Mouse (Mus musculus) myocyte (in vitro differentiated cells): ENCODE results near the gene Plekha7.

Experiments used
- CEBPB ChIP-seq: IDR thresholded peaks from 2 replicates; pipeline ENCODE4 v1.6.1; 2011; ENCODE audit warnings: mild to moderate bottlenecking, moderate library complexity; ENCODE audit not compliant: poor library complexity, insufficient read depth, severe bottlenecking
- E2F4 ChIP-seq: IDR thresholded peaks from one replicate; pipeline ENCODE4 v1.6.1; 2011; ENCODE audit warnings: mild to moderate bottlenecking, control low read depth, moderate library complexity; ENCODE audit not compliant: insufficient read depth
- MAX ChIP-seq: IDR thresholded peaks from one replicate; pipeline ENCODE4 v1.6.1; 2011; ENCODE audit warnings: low read depth, mild to moderate bottlenecking, control low read depth
- MYOG ChIP-seq, 3 experiments: IDR thresholded peaks; one replicate each; pipeline ENCODE4 v1.6.1; 2011; ENCODE audit warnings: control low read depth in 2 of 3, low read depth in 2 of 3, mild to moderate bottlenecking in 2 of 3; ENCODE audit not compliant: insufficient read length in 2 of 3, control insufficient read depth in 1 of 3, insufficient read depth in 1 of 3
- POLR2A ChIP-seq: IDR thresholded peaks from one replicate; pipeline ENCODE4 v1.6.1; 2011; ENCODE audit warnings: low read depth, mild to moderate bottlenecking, control low read depth, moderate library complexity; ENCODE audit not compliant: insufficient read length
- POLR2AphosphoS2 ChIP-seq: IDR thresholded peaks from one replicate; pipeline ENCODE4 v1.6.1; 2011; ENCODE audit warnings: low read depth, control low read depth; ENCODE audit not compliant: insufficient read length
- REST ChIP-seq: IDR thresholded peaks from one replicate; pipeline ENCODE4 v1.6.1; 2011; ENCODE audit warnings: mild to moderate bottlenecking, control low read depth, moderate library complexity; ENCODE audit not compliant: insufficient read depth, insufficient read length
- TCF12 ChIP-seq: IDR thresholded peaks from one replicate; pipeline ENCODE4 v1.6.1; 2011; ENCODE audit warnings: mild to moderate bottlenecking, control low read depth; ENCODE audit not compliant: poor library complexity, insufficient read depth, severe bottlenecking
- TCF3 ChIP-seq: IDR thresholded peaks from one replicate; pipeline ENCODE4 v1.6.1; 2011; ENCODE audit warnings: low read depth, control low read depth; ENCODE audit not compliant: insufficient read length
- USF1 ChIP-seq: IDR thresholded peaks from one replicate; pipeline ENCODE4 v1.6.1; 2011; ENCODE audit warnings: low read depth, mild to moderate bottlenecking, control low read depth, moderate library complexity

DNA sequence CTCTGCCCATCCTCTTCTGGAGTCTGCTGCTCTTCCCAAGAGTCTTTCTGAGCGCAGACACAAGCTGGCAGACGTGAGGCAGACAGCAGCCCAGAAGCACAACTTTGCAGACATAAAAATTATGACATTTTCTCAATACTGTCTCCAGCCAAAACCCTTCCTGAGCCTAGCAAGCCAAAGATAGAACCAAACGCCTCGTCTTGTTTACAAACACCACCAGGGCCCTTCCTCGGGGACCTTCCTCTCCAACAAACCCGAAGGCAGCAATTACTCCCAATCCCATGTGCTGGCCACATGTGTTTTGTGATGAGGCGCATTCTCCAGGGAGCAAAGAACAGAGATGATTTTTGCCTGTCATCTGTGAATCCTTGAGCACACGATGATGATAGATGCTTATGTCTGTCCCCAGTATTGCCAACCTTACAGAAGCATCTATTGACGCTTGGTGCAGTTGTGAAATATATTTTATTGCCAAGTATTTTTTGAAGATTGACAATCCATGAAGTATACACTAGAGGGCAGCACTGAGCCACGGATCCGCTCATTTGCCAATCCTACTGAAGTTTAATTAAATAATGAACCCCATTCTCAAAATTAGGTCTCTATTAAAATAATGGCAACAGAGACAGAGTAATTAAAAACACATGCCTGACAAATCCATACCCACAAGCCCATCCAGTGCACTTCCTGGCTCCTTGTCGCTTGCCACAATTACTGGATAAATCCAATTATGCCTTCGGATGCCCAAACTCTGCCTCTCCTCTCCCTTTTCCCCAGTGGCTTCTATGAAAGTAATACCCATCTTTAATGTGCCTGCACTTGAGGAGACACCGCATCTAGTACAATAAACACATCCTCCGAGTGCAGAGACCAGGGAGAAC, 62.1 kb downstream of the Plekha7 start:
- no peak for TF ChIP-seq POLR2A
- no peak for TF ChIP-seq USF1
- no peak for TF ChIP-seq MYOG (IDR thresholded peaks at IDR 0.05; ENCODE audit: control insufficient read depth in 1 of 3, insufficient read depth in 1 of 3, insufficient read length in 2 of 3, low read depth in 2 of 3)
- TF ChIP-seq POLR2AphosphoS2 = no peak
- TF ChIP-seq TCF12 = no peak
- no peak for TF ChIP-seq MAX
- no peak for TF ChIP-seq REST
- no peak for TF ChIP-seq CEBPB
- TF ChIP-seq E2F4 = no peak
- no peak for TF ChIP-seq TCF3
